Mouse (Mus musculus): ENCODE data around the gene H60b. TPM values are rescaled to one million over a fixed set of nuclear protein-coding genes. Genes with fewer than 3 reads are reported as not detected.

The H60b gene
- polyA plus RNA-seq, 1 experiment from 2014 or later, result 1.1 TPM

DNA sequence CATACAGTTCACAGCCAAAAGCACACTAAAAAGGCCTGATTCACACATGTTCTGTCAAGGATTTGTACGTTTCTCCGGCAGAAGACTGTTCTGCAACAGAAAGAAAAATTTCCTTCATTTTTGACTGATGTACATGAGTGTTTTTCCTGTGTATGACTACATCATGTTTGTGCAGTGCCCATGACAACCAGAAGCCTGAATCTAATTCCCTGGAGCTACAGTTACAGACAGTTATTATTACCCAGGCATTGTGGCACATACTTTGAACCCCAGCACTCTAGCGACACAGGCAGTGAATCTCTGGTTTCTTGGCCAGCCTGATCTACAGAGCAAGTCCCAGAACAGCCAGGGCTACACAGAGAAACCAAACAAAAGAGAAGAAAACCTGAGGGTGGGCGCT lies 147.4 kb downstream of the H60b start:
- no peak overlapping the region for H3K9ac ChIP-seq (replicated peaks; ENCODE audit: low read depth, low read length)
- H3K36me3 ChIP-seq (ENCODE audit: control insufficient read depth, insufficient read depth, low read length), result no peaks in the 10 kb centered on the region
- H3K27ac ChIP-seq (ENCODE audit: low read length), result no peak overlapping the region
- no peak for ATAC-seq (ENCODE audit: insufficient number of reproducible peaks, insufficient read depth, low FRiP score, low read depth)
- H3K9me3 ChIP-seq (ENCODE audit: control insufficient read depth, low read depth, low read length), result no peaks in the 10 kb centered on the region
- 82% methylated on average over 4 of the region's 4 CpGs for WGBS
- no peaks in the 10 kb centered on the region for H3K4me1 ChIP-seq (ENCODE audit: control insufficient read depth, insufficient read depth, low read length)
- H3K4me2 ChIP-seq (replicated peaks; ENCODE audit: low read depth, low read length), result no peak overlapping the region
- H3K27me3 ChIP-seq (ENCODE audit: control insufficient read depth, insufficient read depth, low read length), result no peaks in the 10 kb centered on the region
- H3K4me3 ChIP-seq (ENCODE audit: low read depth, low read length), result no peak overlapping the region

DNA sequence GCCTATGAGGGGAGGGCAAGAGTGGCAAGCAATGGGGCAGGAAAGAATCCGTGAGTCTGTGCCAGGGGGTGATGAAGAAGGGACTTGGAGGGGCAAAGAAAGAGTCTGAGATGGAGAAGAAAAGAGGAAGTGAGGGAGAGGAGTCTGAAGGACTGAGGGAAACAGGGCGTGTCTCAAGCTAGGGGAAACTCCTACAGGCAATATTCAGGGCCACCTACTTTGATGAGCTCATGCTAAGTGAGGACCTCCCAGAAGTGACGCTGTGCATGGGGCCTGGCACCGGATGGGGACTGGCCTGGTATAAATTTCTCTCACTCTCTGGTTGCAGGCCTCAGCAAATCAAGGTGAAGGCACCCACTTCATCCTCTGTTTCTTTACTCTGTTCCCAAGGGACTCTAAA lies 148.1 kb downstream of the H60b start:
- Histone ChIP-seq H3K4me1 (ENCODE audit: control insufficient read depth, insufficient read depth, low read length) (no peaks in the 10 kb centered on the region), H3K4me3 (ENCODE audit: low read depth, low read length) (no peak overlapping the region), H3K9me3 (ENCODE audit: control insufficient read depth, low read depth, low read length) (no peaks in the 10 kb centered on the region), H3K27me3 (ENCODE audit: control insufficient read depth, insufficient read depth, low read length) (no peaks in the 10 kb centered on the region), H3K4me2 (replicated peaks; ENCODE audit: low read depth, low read length) (no peak overlapping the region), H3K9ac (replicated peaks; ENCODE audit: low read depth, low read length) (no peak overlapping the region), H3K36me3 (ENCODE audit: control insufficient read depth, insufficient read depth, low read length) (no peaks in the 10 kb centered on the region), H3K27ac (ENCODE audit: low read length) (no peak overlapping the region)
- WGBS, result 63% methylated on average over 4 of the region's 4 CpGs
- no peak for ATAC-seq (ENCODE audit: insufficient number of reproducible peaks, insufficient read depth, low FRiP score, low read depth)

DNA sequence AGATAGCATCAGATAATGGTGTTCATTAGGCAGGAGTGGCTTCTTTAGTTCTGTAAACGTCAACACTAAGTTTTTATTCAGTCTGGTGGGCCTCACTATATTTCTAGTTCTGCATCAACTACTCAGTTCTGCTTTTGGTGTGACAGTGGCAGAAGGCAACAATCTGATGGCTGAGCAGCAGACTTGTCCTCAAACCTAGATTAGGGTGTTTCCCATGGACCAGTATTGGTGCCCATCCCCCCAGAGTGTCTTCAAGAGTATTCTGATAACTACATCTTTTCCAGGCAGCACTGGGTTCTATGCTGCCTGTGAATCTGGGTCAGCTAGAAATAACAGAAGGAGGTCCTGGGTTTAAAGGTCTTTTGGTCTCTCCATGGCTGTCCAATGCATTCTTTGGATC lies 149.8 kb downstream of the H60b start:
- Histone ChIP-seq H3K4me2 (replicated peaks; ENCODE audit: low read depth, low read length) (no peak overlapping the region), H3K27me3 (ENCODE audit: control insufficient read depth, insufficient read depth, low read length) (no peaks in the 10 kb centered on the region), H3K9ac (replicated peaks; ENCODE audit: low read depth, low read length) (no peak overlapping the region), H3K4me1 (ENCODE audit: control insufficient read depth, insufficient read depth, low read length) (no peaks in the 10 kb centered on the region), H3K36me3 (ENCODE audit: control insufficient read depth, insufficient read depth, low read length) (no peaks in the 10 kb centered on the region), H3K4me3 (ENCODE audit: low read depth, low read length) (no peak overlapping the region), H3K27ac (ENCODE audit: low read length) (no peak overlapping the region), H3K9me3 (ENCODE audit: control insufficient read depth, low read depth, low read length) (no peaks in the 10 kb centered on the region)
- 62% methylated on average over 1 of the region's 1 CpGs for WGBS
- no peak for ATAC-seq (ENCODE audit: insufficient number of reproducible peaks, insufficient read depth, low FRiP score, low read depth)

DNA sequence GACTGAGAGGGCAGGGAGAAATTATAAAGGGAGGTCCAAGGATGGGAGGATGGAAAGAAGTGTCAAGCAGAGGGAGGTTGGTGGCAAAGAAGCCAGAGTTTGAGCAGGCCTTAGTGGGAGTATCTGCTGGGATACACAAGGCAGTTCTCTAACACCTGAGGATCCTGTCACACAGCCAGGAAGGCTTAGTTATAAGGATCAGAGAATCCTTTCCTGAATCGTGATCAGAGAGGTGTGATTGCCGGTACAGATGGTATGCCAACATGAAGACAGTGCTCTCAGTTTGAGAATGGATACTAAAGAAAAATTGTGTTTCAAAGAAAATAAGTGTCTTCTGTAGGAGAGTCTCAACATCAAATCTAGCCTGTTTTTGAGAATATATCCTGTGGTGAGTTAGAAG lies 164.5 kb downstream of the H60b start:
- H3K27me3 ChIP-seq (ENCODE audit: control insufficient read depth, insufficient read depth, low read length), result no peaks in the 10 kb centered on the region
- no peak overlapping the region for H3K9ac ChIP-seq (replicated peaks; ENCODE audit: low read depth, low read length)
- 85% methylated on average over 2 of the region's 2 CpGs for WGBS
- H3K27ac ChIP-seq (ENCODE audit: low read length), result no peak overlapping the region
- no peaks in the 10 kb centered on the region for H3K4me1 ChIP-seq (ENCODE audit: control insufficient read depth, insufficient read depth, low read length)
- H3K9me3 ChIP-seq (ENCODE audit: control insufficient read depth, low read depth, low read length), result no peaks in the 10 kb centered on the region
- no peak overlapping the region for H3K4me2 ChIP-seq (replicated peaks; ENCODE audit: low read depth, low read length)
- ATAC-seq (ENCODE audit: insufficient number of reproducible peaks, insufficient read depth, low FRiP score, low read depth), result no peak
- H3K4me3 ChIP-seq (ENCODE audit: low read depth, low read length), result no peak overlapping the region
- no peaks in the 10 kb centered on the region for H3K36me3 ChIP-seq (ENCODE audit: control insufficient read depth, insufficient read depth, low read length)

Other genes starting within 250 kb of the H60b start
- not detected in 2 replicates for gene 4930444G20Rik, start 90.5 kb upstream of the H60b start, polyA plus RNA-seq (2014; fragmentation: Nextera tagmentation; extraction: Ambion mirVana)
- 31.4 and 36.3 TPM in 2 replicates for gene E030030I06Rik, start 9.3 kb upstream of the H60b start, polyA plus RNA-seq (2014; fragmentation: Nextera tagmentation; extraction: Ambion mirVana)
- 11.3 and 12.5 TPM in 2 replicates for gene Raet1e, start within 50 bp of the H60b start, polyA plus RNA-seq (2014; fragmentation: Nextera tagmentation; extraction: Ambion mirVana)
- 11.4 and 11.7 TPM in 2 replicates for gene Raet1d, start 202.0 kb downstream of the H60b start, polyA plus RNA-seq (2014; fragmentation: Nextera tagmentation; extraction: Ambion mirVana)